Mouse (Mus musculus) kidney, postnatal 14 days (tissue): Measurements from ENCODE around the gene Cmklr1.
"Not testable (repeated sequence)": the region's sequence is repeated elsewhere in the genome, so short reads cannot be mapped to it uniquely, and the experiment has no call there.

Experiments
- DNase-seq: peaks from one replicate; pipeline ENCODE4 v3.0.0; 2022; ENCODE audit warnings: mixed read lengths

Gene Cmklr1

DNA sequence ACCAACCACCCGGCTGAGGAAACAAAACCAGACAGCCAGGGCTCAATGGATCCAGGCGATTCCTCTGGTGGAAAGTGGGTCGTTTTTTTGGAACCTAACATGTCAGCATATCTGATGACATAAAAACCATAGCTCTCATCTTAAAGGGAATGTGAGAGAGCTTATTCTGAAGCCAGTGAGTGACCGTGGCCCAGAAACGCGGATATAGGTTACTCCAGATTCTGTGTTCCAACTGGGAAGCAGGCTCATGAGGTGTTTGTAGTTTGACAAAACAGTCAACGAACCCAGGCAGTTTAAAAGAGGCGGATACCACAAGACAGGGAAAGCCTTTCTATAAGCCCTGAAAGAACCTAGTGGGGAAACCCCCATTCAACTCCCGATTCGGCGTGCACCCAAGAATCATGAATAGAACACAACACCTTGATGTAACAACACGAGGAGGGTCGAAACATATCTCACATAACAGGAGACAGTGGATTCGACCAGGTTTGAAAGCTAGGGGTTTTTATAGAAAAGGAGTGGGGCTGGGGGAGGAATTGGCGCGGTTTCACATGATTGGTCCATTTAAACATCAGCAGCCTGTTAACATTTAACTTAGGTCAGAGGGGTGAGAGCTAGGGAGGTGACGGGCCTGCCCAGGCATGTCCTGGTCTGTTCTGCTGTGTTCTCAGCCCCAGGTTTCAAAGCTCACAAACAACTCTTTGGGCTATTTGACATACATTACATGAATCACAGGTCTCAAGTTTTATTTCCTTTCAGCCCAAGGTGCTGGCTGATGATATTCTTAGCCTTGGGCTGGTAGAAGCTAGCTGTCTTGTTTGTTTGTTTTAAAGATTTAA, 64.4 kb downstream of the Cmklr1 start:
- DNase-seq, result not testable (repeated sequence)

DNA sequence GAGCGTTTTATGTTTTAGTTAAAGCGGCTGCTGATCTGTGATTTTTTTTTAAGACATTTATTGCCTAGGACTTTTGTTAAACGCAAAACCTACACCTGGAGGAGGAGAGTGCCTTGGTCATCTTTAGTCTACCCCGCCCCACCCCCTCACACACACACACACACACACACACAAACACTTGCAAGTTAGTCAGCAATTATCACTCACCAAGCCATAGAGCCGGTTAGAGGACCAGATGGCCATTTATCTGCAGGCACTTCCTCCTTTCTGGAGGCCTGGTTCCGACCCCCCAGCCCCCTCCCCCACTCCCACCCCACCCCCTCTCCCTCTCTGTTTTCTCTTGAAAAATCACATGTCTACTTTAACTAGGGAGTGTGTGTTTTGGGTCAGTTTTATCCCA, 65.8 kb downstream of the Cmklr1 start:
- no peak for DNase-seq

DNA sequence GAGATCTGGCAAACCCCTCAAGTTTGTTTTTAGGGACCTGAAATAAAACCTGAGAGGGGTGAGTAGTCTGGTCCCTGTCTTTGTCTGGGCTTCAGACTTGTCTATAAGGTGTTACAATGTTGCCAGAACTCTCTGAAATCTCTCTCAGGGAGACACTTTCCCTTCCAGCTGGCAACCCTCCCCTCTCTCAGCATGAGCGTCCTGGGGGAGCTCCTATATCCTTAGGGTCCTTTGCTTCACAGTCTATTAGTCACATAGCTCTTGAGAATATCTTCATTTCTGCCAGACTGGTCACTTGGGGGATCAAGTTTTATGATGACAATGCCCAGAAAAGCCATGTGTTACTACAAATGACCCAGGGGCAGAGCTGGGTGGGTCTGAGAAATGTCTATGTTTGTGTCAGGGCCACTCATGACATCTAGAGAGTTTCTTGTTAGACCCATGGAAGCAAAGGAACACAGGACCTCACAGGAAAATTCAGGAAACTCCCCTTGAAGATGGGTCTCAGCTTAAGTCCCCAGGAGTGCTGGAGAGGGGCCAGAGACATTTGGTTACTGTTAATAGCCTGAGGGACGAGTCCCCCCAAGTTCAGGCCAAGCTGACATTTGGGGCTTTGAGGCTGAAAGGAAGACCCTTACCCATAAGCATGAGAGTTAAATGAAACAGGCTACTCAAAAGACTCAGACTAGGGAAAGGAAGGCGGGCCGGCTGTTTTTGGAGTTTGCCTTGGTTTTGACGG, 66.6 kb downstream of the Cmklr1 start:
- no peak for DNase-seq

DNA sequence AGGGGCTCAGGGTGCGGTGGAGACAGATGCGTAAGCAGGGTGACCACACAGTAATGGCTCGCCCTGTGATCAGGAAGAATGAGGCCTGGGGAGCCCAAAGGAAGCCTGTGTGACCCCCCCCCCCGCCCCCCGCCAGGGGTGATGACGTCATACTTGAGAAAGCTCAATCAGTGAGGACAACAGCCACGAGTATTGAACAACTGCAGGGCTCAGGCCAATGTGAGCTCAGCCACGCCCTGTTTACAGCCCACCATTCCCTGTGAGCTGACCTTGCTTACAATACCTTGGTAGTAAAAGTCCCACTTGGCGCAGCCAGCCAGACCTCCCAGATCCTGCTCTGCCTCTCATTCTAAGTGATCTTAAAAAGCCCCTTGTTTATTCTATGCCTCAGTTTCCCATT, 69.4 kb downstream of the Cmklr1 start:
- DNase-seq, result no peak

DNA sequence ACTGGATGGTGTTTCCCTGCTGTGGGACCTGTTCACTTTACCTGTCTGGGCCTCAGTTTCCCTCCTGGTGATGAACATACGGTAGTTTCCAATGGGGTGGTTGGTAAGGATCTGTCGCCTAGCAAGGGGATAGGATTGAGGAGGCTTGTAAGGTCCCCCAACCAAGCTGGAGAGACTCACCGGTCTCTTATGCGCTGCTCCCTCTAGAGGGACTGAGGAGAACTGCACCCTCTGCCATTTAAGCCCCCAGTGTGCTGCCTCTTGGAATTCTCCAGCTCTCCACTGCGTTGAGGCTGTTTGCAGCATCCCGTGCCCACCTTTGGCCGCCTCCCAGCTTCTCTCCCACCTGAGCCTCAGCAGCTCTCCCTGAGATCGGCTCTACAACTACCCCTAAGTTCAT, 70.0 kb downstream of the Cmklr1 start:
- no peak for DNase-seq

DNA sequence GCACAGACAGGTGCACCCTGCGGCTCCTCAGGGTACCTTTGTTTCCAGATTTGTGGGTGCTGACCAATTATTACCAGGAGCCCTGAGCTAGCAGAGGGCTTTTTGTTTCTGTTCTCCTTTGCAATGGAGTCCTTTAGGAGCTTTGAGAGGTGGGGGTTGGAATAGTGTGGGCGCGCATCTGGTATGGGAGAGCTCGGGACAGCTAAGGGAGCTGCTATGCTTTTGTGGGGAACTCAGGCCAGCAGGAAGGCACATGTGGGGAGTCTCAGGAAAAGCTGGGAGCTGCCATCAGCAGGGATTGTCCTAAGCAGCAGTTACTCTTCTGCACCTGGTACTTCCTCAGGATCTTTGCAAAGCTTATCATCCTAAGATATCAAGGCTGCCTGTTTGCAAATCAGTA, 71.1 kb downstream of the Cmklr1 start:
- DNase-seq, result no peak

DNA sequence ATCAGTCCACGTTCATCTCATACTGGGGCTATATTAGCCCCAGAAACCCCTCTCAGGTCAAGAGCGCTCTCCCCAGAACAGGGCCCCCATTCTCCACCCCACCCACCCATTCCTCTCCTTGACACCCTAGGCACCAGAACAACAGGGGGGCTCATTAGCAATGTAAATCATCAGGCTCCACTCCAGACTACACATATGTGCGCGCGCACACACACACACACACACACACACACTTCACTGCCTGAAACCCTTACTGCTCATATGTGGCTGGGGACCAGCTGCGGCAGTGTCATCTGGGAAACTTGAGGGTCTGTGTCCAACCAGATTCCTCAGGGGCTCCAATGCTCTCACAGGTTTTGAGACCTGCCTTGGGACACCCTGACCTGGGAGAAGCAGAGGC, 71.8 kb downstream of the Cmklr1 start:
- DNase-seq, result no peak

DNA sequence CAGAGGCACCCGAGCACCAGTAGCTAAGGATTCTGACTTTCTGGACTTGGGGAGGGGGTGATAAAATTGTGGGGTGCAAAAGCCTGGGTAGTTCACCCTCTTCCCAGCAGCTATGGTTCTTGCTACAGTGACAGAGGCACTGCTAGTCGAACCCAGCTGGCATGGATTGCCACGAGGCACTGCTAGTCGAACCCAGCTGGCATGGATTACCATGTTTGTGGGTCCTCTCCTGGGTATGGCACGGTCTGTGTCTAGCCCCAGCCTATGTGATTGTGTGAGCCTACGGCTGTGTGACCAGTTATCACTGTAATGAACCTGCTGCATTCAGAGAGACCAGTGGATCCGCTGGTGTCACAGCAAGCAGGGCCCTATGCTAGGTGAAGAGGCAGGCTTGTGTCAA, 72.7 kb downstream of the Cmklr1 start:
- no peak for DNase-seq

DNA sequence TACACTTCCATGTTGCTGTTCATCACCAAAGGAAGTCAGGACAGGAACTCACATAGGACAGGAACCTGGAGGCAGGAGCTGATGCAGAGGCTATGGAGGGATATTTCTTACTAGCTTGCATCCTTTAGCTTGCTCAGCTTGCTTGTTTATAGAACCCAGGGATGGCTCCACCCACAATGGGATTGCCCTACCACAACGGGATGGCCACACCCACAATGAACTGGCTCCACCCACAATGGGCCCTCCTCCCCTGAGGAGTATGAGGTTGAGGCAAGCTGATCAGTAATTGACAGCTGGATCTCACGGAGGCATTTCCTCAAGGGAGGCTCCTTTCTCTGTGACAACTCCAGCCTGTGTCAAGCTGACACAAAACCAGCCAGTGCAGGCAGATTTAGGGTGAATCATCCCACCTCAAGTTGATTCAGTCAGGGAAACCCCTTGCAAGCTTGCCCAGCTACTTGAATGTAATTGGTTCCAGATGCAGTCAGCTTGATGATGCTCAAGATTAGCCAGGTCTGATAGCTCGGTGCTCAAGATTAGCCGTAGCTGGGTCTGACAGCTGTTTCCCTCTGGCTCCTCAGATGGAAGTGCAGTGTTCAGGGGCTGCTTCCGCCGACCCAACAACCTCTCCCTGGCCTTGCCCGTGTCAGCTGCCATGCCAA, 80.0 kb downstream of the Cmklr1 start:
- no peak for DNase-seq

DNA sequence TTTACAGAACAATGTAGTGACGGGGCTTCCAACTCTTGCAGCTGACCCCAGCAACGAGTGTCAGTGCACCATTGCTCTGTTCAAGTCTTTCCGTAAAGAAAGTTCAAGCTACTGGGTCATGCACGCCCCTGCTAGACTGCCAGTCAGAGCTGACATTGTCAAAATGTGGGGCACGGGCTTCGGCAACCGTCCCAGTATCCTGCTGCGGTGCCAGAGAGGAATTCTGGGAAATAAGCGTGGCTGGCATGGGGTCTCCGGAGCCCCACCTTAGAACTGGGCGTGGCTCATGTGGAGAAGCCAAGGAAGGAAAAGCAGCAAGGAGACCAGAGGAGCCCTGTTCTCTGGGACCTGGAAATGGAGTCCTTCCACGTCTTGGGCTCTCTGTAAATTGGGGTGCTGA, 84.4 kb downstream of the Cmklr1 start:
- DNase-seq, result no peak

DNA sequence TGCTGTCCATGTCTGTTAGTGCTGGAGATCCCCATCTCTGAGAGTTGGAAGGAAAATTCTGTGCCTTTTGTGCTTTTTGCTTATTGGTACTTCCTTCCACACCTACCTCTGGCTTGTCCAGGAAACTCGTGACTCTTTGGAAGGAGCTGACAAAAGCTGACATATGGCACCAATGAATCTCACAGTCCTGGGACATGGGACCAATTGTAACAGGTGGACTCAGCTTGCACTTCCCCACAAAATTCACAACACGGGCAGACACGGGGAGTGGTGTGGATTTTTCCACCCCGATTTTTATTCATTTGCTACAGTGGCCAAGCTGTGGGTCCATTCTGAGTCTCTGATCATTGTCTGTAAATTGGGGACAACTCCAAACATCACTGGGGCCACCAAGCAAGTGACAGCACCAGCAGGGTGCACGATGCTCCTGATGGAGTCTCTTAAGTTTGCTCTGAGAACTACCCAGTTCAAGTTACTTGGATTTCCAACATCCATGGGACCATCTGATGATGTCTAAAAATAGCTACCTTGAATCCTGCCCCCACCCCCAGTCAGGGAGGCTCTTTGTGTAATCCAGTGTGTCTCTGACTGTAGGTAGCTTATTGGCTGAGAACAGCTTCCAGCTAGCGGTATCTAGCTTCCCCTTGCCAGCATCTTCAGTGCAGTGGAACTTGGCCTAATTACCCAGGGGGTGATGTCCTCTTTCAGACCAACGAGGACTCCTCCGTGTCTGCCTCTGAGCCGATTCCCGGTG, 84.9 kb downstream of the Cmklr1 start:
- DNase-seq, result no peak

DNA sequence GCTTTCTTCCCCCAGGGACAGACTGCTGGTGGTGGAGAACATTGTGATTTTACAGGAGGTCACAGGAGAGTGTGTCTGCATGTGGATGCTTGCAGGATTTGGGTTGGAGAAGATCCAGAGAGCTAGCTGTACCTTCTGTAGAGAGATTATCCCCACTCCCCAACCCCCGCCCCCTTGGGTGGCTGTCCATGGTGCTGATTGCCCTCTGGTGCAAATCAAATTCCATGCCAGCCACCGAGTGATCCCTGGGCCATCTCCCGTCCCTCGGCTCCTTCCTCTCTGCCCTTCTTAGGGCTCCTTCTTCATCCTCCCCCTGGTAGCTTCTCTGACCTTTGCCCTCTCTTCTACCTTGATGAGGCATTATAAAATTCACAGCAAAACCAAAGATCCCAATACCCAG, 85.8 kb downstream of the Cmklr1 start:
- no peak for DNase-seq
